Mouse (Mus musculus) thymus, adult 18-20 months (tissue): ENCODE results near the gene Ssbp3.

Experiments
- DNase-seq, 2 experiments: peaks; one replicate each; pipeline ENCODE4 v3.0.0; 2022; ENCODE audit warnings: mixed read lengths in 2 of 2

Ssbp3 gene

DNA sequence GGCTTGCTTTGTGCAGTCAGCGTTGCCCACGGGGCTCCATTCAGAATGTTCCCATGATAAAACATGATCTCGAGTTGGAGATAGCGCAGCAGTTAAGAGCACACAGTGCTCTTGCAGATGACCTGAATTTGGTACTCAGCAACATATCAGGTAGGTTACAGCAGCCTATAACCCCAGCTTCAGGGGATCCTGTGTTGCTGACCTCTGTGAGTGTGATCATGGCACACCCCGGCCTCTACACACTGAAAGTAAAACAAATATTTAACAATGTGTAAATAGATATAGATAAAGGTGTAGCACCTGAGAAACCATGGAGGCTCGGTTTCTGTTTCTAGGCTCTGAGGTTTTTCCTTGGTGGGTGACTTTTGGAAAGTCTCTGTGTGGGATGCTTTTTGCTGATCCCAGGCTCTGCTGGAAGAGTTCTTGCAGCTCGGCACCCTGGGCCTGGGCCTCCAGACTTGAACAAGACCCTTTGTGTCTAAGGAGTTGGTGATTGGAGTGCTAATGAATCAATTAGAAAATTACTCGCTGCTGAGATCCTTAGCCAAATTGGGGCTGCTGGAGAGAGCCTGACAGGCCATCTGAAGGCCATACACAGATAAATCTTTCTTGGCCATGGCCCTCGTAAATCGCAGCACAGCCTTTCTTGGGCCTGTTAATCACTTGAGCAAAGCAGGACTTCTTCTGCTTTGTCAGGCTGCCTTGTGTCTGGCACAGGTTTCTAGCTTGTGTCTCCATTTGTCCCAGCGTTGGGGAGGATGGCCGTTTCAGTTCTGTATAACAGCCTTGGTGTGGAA is 49.2 kb downstream of the Ssbp3 start:
- no peak for DNase-seq

DNA sequence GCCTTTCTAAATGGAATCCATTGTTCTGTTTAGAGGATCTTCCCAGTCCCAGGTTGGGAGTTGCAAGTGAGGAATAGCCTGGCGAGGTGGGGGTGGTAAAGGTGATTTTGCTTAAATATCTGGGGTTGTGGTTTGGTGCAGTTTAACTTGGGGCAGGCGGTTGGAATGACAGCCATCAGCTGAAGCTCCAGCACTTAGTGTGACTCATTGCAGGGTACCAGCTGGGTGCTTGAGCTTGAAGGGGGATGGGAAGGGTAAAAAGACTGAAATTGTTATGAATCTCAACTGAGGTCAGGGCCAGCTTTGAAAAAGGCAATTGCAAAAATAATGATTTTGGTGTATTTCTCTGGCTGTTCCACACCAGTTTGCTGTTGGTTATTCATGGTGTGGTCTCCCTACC is 50.0 kb downstream of the Ssbp3 start:
- DNase-seq: no peak

DNA sequence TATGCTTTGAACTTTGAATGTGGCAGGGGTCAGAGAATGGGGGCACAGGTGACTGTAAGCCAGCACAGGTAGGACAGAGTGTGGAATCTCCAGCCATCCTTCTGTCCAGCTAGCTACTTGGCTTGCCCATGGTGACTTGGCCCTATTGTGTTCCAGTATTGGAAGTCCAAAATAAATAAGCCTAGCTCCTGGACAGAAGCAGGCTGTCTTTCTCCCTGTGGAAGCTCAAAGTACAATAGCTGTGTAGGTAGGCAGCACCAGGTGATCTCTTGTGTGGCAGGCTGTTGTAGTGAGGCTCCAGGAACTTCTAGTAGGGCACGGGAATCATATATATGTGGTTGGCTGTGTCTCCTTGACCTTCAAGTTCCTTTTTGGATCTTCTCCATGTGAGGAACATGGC is 50.8 kb downstream of the Ssbp3 start:
- DNase-seq: no peak

- DNase-seq: no peak
Measured at GRCm38 (mm10) chr4:106964356-106964755, 53.9 kb downstream of the Ssbp3 start.

GRCm38 (mm10) chr4:106964996-106965395 is 54.5 kb downstream of the Ssbp3 start:
- DNase-seq: no peak

- no peak for DNase-seq
Measured at GRCm38 (mm10) chr4:106966443-106966842, 55.9 kb downstream of the Ssbp3 start.

- DNase-seq: no peak
Measured at GRCm38 (mm10) chr4:106968910-106969309, 58.4 kb downstream of the Ssbp3 start.

DNA sequence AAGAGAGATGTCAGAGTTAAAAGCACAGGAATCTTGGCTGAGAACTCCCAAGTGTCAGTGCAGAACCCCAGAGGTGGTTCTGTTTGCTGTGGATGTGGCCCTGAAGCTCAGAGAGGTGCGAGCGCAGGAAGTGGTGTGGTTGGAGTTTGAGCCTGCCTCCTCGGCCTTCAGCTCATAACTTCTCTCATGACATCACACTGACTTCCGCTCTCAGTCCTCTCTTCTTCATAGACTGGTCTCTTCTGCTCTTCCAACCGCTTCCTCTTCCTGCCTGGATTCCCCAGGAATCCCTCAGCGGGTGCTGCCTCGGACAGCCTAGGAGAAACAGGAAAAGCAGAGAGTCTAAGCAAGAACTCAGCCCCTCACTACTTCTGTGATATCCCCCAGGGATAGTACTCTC is 60.3 kb downstream of the Ssbp3 start:
- DNase-seq: peak in 1 of 2 experiments; percentile 54

- no peak for DNase-seq
Measured at GRCm38 (mm10) chr4:106972061-106972460, 61.6 kb downstream of the Ssbp3 start.

DNA sequence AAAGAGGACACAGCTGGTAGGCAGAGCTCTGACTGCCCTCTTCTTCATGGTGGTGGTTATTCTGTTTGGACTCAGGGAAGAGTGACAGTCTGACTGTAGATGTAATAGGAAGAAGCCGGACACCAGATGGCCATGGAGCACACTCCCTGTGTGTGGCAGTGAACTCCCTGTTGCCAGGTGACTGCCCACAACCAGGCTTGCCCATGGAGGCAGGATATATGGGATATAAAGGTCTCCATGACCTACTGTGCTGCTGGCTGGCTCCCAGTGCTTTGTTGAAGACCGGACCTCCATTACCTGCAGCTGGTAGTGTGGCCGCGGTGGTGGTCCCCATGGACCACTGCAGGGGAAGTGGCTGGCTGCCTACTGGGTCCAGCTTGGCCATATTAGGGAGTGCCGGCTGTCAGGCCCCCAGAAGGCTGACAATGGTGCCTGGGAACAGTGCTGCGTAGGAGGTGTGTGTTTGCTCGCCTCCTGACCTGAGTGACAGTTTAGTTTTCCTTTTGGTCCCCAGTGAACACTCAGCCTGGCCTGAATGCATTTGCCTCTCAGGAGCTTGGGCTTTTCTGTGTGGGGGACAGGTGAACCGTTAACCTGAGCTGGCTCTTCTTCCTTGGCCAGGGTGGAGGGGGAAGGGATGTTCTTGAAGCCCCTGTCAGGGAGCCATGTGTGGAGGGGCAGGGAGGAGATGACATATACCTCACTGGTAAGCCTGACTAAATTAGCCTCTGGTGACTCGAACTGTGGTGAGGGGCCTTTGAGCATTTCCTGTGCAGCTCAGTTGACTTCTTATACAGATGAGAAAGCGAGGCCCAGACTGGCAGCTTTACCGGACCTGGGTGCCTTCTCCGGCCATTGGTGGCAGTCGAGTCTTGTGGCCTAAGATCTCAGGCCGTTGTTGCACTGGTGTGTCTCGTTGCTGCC is 62.2 kb downstream of the Ssbp3 start:
- DNase-seq: no peak

DNA sequence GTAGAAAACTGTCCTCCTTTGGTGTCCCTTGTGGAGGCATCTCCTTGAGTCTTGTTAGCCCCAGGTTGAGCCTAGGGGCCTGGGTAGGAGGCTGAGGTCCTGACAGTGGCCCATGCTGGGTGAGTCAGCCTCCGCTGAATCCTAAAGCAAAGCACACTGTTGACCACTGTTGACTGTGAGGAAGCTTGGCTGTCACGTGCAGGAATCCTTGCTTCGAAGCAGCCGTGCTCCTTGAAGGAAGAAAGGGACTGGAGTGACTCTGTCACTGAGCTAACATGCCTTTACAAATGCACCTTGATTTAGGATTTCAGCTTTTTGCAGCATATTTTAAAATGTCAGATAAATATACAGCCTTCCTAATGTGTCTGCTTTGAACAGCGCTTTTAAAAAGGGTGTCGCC is 64.8 kb downstream of the Ssbp3 start:
- DNase-seq: no peak

DNA sequence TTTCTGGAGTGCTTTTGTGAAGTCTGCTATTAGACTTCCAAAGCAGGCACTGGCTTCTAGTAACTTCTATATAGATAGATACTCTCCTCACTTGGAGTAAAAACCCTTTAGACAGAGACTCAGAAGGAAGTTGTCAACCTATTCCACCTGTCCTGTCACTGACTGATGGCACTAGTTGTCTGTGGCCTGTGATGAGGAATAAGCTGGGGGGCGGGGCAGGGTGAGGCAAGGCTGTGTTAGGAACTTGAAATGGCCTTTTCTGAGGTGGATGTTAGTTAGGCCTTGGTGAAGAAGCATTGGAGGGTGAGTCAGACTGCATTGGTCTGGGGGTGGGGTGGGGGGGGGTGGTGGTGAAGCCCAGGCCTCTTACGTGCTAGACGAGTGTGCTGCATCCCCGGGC is 65.4 kb downstream of the Ssbp3 start:
- no peak for DNase-seq

GRCm38 (mm10) chr4:106976576-106976975 is 66.1 kb downstream of the Ssbp3 start:
- DNase-seq: no peak

DNA sequence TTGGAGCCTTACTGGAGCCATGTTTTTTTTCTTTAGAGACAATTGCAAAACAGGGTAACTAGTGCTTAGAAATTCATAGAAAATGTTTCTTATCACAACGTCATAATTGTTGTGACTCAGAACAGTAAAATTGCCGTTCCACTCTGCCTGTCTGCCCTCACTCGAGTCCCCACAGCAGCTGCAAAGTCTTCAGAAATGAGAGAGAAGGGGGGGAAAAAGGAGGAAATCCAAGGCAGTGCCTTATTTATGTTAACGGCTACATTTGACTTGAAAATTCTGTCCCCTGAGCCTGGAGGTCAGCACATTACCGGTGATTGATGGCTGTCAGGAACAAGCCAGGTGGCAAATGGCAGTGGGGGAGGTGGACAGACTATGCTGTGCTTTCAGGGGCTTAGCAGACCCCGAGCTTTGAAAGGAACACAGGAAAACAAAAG is 66.7 kb downstream of the Ssbp3 start:
- no peak for DNase-seq

DNA sequence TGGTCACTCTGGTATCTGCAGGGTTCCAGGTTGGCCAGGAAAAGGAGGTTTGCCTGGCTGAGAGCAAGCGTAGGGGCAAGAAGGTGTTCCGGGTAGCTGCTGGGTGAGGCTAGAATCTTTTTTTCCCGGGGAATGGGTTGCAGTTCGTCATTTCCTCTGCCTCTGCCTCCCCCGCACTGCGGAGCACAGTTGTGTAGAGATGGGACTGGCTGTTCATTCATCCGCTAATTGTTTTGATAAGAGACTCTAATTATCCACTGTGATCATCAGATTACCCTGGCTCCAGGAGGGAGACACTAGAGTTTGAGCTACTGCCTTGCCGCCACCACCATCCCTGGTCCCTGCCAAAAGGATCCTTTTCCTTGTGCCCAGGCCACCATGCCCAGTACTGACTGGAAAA is 67.9 kb downstream of the Ssbp3 start:
- no peak for DNase-seq

DNA sequence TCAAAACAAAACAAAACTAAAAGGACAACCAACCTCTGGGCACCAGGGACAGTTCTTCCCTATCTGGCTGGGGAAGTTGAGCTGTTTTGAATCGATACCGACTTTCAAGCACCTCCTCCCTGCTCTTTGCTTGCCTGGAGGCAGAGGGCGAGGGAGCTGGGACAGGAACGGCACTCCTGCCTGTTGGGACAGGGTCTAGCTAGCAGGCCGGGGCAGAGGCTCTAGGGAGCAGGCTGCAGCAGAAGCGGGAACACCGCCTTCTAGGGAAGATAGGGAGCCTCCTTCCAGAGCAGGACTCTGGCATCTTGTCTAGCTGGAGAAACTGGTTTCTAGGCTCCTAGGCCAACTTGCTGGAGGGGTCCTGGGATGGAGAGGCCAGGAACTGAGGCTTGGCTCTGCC is 70.2 kb downstream of the Ssbp3 start:
- no peak for DNase-seq

DNA sequence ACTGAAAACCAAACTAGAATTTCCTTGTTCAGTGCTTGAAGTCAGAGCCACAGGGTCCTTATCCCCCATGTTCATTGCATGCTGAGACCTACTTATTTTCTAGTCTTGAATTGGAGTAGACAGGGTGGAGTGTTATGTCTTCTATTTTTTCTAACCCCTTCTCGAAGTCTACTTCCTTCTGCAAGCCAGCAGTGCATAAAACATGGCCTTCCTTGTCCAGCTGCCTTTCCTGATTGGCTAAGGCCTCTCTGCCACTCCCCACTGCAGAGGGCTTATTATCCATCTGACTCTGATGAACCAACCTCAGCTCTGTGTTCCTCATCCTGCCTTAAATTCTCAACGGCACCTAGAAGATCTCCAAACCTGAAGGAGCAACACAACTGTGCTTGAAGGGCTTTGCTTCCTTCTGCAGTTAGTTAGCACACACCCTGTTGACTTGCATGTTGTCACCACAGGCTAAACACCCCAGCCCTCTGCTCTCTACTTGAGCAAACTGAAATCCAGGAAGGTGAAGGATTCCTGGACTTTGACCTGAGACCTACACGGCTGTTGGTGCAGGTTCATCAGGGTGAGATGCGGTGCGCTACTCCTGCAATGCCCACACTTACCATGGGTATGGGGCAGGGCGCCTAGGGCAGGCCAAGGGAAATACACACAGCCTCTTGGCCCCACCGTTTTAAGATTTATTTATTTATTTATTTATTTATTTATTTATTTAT is 71.0 kb downstream of the Ssbp3 start:
- DNase-seq: no peak

DNA sequence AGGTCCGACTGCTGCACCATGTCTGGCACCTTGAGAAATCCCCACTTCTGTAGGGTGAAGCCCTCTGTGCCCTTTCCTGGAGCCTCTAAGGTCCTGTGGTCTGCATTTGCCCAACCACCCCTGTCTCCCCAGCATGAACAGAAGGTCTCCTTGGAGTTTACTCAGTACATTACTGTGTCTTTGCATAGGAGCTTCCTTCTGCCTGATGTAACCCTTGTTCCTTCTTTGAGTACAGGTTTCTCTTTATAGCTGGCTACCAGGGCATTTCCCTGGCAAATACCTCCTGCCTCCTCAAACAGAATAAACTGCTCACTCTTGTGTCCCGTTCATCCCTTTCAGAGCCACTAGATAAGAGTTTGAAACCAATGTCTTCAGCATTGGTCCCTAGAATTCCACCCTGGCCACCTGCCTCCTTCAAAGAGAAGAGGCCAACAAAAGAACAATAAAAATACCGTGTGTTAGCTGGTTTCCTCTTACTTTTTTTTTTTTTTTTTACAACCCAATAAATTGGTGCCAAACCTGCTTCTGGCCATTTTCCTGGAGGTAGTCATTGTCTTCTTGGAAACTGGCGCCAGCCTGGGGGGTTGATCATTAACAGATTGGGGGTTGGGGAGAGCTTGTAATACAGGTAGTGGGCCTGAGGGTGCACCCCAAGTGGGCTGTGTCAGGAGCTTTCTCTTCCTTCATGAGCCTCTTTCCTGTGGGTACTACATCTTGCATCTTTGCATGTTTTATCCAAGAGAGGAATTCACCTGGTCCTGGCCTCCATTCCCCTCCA is 72.0 kb downstream of the Ssbp3 start:
- no peak for DNase-seq

DNA sequence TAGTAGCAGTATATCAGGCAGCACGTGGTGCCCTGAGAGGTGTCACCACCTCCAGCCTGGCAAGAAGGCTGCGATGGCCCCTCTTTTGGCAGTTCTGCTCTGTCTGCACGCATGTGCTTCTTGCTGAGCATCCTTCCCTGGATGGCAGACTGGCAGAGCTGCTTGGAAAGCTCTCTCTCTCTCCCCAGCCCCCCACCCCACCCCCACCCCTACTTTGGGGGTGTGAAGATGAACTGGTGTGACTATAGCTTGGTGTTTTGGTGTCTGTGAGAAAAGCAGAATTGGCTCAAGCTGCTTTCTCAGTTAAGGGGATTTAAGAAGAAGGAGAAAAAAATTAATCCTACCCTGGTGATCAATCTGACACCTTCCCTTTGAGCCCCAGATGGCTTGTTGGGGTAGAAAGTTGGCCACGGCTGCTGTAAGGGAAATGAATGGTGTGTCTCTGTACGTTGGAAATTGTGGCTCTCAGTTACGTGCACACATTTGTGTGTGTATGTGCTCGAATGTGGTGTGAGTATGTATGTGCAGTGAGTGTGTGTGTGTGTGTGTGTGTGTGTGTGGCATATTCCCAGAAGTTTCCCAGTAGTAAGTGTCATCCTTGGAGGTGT is 73.5 kb downstream of the Ssbp3 start:
- DNase-seq: no peak

DNA sequence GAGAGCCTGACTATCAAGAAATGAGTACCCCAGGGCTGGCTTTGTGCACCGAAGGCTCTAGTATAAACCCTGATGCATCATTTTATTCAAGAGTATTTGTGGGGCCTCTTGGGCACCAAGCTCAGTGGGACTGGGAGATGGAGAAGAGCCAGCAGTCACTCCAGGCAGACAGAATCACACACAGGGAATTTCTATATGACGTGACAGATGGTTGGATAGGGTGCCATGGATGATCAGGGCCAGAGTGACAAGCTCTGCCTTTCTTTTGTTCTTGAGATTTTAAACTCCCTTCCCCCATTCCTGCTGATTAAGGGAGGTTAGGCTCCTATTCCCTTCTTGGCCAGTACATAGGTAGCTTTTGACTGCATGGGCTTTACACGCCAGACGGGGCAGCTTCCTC is 74.8 kb downstream of the Ssbp3 start:
- DNase-seq: no peak

- no peak for DNase-seq
Measured at GRCm38 (mm10) chr4:106985899-106986832, 75.7 kb downstream of the Ssbp3 start.
